Mouse (Mus musculus): ENCODE results near the gene Popdc3.
"Not testable (repeated sequence)": the region's sequence is repeated elsewhere in the genome, so short reads cannot be mapped to it uniquely, and the experiment has no call there.

Popdc3 gene

DNA sequence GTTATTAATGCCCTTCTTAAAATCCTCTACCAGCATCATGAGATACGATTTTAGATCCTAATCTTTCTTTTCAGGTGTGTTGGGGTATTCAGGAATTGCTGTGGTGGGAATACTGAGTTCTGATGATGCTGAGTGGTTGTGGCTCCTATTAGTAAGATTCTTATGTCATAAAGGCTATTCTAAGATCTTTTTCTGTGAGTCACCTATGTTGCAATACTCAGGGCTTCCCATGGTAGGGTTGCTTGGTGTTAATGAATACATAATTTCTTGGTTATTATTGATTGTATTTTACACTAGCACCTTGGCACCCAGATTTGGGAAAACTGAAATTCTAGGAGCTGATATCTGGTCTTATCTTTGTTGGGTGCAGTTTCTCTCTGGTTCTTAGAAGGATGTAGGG, 26.7 kb downstream of the Popdc3 start:
- DNase-seq (ENCODE audit: low spot score) = no peak

DNA sequence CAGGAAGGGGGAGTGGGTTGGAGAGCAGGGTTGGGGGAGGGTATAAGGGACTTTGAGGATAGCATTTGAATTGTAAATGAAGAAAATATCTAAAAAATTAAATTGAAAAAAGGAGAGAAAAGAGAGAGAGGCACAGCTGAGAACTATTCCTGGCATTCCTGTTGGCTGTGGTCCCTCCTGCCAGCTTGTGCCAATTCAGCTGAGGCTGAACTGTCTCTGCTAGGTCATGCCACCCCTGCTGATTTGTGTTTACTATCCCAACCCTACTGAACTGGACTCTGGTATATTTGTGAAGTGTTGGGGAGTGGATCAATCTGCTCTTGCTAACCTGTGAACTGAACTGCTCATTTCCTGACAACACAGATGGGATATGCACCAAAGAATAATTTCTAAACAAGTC, 32.3 kb downstream of the Popdc3 start:
- DNase-seq (ENCODE audit: low spot score) = no peak

DNA sequence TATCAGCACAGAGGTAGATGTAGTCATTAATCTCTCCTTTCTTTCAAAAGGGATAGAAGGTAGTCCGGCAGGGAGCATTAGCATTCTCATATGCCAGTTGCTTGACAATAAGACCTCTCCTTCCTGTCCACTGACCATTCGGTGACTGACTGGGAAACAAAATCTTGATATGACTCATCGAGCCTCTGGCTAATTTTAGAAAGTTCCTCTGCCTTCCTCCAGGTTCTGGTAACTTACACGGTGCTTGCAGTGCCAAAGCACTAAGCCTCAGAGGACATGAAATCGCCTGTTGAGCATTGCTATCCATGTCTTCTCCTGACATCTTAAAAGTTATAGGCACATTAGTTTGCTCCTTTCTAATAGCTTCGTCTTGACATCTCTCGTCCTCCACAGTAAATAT, 38.8 kb downstream of the Popdc3 start:
- no peak for DNase-seq (ENCODE audit: low spot score)

DNA sequence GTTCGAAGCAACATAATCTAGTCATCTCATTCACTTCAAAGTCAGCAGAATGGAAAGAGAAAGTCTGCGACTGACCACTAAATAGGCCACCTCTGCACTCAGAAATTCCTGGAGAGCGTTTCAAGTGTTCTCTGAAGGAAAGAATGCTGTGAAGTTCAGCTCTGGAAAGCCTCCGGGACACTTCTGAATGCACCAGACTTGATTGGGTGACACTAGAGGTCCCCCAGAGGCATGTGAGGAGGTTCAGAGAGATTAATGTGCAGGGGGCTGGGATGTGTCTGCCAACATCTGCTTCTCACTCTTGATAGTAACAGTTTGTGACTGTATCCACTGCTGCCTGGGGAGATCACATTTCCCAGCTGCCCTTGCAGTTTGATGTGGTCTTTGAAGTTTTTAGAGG, 52.1 kb downstream of the Popdc3 start:
- peak; percentile 41 for DNase-seq (ENCODE audit: low spot score)

DNA sequence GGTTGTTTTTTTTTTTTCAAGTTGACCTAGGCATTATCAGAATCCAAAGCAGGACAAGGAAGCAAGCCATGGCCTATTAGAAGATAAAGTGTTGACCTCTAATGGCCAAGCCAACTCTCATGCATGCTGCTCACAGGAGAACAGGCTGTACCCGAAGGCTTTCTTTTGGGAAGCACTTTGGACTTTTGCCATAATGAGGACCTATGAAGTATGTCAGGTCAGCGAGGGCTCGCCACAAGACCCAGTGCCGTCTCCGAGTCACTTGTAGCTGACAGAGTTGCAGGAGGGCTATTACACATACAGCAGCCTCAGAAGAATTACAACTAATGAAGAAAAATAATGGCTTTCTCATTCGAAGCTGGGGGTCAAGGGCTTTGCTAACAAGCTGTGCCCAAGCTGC, 55.5 kb downstream of the Popdc3 start:
- peak; percentile 11 for DNase-seq (ENCODE audit: low spot score)

DNA sequence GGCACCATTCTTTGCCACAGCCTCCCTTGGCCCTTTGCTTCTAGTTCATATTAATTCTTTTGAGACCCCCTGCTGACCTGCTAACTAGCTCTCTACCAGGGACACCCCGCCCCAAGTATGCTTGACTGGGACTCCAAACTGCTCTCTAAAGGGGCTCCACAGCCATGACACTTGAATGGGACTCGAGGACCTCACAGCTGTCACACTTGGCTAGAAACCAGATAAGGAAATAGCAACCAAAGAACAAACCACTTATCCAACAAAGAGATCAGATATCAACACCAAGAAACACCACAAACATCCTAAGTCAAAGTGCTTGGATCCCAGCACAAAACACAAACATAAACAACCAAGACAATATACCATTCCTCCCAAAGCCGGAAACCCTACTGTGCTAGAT, 58.4 kb downstream of the Popdc3 start:
- DNase-seq (ENCODE audit: low spot score) = no peak

DNA sequence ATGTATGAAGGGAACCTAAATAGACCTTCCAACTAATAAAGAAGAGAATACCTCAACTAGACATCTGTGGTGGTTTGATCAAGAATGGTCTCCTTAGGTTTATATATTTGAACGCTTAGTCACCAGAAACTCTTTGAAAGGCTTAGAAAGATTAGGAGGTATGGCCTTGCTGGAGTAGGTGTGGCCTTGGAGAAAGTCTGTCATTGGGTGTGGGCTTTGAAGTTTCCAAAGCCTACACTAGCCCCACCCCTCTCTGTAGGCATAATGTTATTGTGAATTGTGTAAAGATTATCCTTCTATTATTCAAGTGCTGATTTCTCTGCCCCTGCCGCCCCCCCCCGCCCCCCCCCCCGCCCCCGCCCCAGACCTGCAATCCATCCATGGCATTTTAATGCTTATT, 59.6 kb downstream of the Popdc3 start:
- DNase-seq (ENCODE audit: low spot score) = no peak

DNA sequence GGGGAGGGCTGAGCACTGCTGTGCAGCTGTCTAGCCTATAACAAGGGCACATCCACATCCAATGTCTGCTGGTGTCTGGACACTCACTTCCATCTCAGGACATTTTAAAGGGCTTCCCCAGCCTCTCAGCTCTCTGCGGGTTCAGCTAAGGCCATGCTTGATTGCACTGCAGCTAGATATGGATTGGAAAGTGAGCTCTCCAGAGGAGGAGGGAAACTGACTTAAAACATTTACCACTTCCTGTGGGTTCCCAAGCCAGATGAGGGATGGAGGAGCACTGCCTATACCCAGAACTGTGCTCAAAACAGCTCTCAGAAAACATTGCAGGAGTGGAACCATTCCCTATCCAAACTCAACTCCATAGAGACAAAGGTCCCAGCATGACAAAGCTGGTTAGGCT, 82.6 kb downstream of the Popdc3 start:
- DNase-seq (ENCODE audit: low spot score) = no peak

DNA sequence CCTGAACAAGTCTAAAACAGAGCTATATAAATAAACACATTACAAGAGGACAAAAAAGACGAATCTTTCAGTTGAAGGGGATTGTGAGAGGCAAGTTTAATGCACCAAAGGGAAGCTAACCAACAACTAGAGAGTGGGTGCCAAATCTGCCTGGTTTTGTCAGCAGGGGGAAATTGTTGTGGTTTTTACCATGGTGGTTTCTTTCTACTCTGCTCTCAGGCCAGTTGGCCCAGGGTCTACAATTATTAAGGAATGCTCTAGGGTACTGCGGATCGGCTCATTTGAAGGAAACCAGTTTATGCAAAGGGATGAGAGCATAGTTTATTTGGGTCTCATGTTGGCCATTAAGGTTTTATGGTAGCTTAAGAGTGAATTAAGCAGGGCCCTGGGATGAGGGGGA, 84.2 kb downstream of the Popdc3 start:
- no peak for DNase-seq (ENCODE audit: low spot score)

DNA sequence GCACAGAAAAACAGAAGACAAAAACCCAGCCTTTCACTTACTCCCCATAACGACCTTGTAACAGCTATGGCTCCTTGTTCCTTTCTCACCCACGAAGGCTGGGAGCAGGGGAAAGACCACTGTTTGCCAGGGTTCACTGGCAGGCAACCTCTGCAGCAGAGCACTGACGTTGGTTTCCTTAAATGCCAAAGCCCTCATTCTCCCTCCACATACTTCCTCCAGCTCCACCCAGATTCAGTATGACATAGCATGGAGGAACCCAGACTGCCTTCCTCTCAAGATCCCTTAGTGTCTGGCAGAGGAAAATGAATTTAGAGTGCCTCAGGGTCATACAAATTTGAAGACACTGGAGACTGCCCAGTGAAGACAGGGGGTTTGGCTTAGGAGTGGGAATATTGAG, 98.6 kb downstream of the Popdc3 start:
- no peak for DNase-seq (ENCODE audit: low spot score)

DNA sequence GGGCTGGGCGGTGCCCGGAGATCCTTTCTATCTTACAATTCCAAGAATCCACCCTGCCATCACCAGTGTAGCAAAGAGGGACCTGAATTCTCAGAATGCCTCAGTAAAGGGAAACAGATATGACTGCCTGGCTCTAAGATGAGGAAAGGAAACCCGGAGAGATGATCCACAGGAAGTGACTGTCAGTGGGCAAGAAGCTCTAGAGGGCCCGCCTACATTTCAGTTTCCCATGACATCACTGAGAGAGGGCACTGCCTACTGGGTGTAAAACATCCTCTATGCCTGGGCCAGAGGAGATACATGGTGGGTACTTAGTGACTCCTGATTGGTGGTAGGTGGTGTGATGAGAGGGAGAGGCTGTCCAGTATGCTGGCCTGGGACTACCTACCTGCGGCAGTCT, 99.1 kb downstream of the Popdc3 start:
- no peak for DNase-seq (ENCODE audit: low spot score)

DNA sequence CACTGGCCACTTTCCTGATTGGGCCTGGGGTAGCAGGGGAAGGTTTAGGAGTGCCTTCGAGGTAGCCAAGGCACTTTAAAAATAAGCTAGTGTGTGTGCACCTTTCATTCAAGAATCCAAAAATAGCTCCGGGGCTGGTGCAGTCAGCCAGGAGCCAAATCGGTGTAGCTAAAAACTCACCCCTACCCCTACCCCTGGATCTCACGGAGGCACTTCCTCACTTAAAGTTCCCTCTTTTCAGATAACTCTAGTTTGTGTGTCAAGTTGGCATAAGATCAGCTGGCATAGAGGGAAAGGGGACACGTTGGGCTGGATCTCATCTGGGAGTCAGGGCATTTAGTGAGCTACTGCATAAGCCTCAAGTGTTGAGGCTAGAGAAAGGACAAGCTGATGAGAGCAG, 107.8 kb downstream of the Popdc3 start:
- no peak for DNase-seq (ENCODE audit: low spot score)

DNA sequence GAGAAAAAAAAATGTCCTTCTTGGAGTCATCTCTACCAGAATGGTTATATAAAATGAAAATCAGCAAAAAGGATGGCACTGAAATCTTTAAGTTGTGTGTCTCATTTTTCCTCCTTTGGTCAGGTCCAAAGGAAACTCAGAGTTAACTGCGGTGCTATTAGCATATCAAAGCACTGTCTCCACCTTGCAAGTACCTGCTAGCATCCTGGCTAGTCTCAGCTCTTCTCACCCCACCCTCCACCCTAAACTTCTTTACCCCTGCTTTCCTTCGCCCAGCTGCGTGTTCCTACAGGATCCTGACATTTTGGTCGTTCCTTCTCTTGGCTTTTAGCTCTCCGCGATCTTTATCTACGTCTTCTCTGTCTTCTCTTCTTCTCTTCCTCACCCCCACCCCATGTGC, 110.5 kb downstream of the Popdc3 start:
- DNase-seq (ENCODE audit: low spot score) = no peak

DNA sequence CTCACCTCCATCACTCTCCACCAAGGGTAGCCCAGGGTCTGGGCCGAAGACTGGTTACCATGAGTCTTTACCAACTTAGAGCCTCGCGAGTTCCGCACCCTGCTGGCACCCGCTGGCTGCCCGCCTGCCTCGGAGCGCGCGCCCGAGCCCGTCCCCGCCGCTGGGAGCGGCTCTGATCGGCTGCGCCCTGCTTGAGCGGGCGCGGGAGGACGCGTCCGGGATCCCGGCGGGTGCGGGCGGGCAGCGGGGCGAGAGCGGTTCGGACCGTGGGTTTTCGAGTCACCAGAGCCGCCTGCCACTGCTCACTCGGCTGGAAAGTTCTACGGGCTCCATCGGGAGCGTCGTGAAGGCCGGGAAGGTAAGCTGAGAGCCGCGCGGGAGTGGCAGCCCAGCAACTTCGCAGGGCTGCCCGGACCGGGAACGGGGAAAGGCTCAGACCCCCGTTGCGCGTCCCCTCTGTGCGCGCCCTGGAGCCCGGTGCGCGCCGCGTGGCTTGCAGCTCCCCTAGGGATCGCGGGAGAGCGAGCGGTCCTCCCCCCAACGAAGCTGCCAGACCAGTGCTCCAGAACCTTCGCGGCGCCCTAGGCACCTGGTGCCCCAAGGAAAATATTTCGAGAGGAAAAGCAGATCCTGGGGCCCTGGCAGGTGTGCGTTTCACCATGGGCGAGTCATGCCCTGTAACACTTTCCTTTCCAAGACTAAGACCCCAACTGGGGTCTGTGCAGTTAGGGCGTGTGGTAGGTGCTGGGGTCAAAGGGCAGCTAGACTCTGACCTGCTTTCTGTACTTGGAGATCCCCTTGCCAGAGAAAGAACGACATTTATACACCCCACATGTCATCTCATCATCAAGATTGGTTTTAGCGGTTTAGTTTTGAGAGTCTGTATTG, 111.6 kb downstream of the Popdc3 start:
- DNase-seq (ENCODE audit: low spot score) = peak; percentile 59

DNA sequence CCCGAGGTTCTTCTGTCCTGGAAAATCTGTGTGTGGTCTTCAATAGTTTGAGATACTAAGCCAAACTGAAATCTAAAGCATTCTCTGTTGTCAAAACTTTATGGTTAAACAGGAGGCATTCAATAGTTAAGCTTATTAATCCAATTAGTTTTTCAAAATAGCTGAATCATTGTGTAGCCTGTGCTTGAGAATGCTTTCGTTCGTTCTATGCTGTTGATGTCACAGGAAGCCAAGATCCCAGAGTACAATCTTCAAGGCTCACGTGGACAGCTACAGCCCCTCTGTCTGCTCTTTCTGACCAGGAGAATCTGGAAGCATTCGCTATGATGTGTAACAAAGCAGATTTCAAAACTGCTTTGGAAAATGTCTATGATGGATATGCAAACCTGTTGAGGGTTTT, 112.7 kb downstream of the Popdc3 start:
- DNase-seq (ENCODE audit: low spot score) = peak; percentile 28

DNA sequence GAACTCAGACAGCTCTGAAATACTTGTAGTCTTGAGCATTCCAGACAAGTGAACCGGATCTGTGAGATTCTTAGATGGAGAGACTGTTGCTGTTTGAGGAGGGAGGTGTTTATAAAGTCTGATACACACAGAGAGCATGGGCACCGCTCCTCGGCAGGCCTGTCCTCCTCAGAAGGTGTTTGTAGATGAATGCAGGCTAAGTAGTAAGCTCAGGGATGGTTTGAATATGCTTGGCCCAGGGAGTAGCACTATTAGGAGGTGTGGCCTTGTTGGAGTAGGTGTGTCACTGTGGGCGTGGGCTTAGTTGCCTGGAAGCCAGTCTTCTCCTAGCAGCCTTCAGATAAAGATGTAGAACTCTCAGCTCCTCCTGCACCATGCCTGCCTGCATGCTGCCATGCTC, 114.3 kb downstream of the Popdc3 start:
- not testable (repeated sequence) for DNase-seq (ENCODE audit: low spot score)

DNA sequence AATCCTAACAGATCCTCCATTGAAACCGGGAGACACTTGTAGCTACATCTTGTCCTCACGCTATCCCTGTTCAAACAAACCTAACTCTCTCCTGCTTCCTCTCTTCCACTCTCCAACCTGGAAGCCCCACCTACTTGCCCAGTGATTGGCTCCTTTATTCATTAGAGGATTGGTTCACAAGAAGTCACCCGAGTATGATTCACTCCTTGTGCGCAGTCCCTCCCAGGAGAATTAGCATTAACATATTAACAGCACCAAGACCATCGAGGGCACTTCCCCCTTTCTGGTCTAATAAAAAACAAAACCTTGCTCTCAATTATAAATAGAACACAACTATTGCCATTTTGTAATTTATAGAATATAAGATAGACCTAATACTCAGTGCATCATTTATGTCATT, 117.2 kb downstream of the Popdc3 start:
- no peak for DNase-seq (ENCODE audit: low spot score)

DNA sequence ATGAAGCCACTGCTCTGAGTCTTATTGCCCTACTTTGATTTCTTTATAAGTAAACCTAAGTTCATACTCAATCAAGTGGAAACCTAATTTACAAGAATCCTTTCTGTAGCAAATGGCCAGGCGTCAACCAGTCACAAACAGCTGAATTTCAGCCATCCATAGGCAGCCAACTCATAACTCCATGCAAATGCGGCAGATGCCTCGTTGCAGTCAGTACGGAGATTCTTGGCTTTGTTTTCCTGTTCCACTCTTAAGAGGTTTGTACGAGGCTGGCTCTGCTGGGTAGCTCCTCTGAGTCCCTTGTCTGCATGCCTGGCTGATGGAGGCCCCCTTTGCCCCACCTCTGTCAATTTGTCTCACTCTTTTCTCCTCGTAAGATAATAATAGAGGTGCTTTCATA, 120.6 kb downstream of the Popdc3 start:
- no peak for DNase-seq (ENCODE audit: low spot score)

DNA sequence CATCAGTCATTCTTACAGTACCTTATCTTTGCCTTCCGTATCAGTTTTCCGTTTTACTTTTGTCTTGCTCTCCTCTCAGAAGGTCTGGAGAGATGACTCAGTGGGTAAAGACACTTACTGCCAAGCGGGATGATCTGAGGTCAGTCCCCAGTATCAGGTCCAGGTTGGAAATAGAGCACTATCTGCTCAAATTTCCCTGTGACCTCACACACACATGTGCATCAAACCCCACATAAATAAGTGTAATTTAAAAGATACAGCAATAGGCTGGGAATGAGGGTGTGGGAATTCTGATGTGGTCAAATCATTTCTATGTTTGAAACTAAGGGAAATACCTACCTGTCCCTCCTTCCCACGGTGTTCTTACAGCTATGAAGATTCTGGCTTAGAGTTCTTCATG, 121.6 kb downstream of the Popdc3 start:
- no peak for DNase-seq (ENCODE audit: low spot score)

DNA sequence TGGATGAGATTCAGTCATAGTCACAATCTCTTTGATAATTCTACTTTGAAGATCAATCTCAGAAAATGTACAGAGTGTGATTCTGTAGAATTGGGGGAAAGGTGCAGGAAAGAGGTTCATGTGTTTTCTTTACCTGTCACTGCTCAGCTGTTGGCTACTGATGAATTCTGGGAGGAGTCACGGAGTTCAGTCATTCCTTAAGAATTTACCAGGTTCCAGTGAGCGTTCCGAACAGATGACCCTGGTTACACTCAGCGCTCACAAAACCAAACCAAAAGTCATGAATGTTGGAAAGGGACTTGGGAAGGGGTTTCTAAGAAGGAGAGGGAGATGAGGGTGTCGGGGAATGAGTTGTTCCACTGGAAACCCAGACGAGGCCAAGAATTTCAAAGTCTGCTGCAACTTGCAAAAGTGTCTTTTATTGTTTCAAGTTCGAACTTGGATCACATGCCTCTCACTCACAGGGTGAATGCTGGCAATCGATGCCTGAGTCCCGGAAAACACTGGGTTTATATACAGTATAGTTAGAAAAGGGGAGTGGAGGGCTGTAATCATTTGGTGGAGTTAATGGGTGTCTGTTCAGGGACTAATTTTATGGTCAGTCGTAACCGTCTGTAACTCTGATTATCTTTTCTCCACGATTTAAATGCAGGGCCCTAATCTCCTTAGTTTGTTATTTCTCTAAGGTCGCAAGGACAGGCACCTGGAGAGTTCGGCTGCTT, 125.6 kb downstream of the Popdc3 start:
- DNase-seq (ENCODE audit: low spot score) = no peak

DNA sequence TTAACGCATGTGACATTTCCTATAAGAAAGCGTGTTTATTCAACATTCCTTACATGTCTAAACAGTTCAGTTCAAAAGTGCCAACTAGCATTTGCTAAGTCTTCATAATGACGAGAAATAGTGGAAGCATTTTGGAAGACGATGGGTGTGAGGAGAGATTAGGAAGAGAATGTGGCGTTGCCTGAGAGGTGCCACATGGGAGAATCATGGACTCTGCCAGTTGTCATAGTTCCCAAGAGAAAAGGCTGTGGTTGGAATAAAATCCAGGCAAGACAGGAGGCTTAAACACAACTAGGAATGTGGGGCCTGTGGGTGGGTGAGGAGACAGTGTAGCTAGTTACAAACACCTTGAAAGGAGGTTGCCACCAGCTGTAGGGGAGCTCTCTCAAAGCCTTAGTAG, 127.3 kb downstream of the Popdc3 start:
- no peak for DNase-seq (ENCODE audit: low spot score)

DNA sequence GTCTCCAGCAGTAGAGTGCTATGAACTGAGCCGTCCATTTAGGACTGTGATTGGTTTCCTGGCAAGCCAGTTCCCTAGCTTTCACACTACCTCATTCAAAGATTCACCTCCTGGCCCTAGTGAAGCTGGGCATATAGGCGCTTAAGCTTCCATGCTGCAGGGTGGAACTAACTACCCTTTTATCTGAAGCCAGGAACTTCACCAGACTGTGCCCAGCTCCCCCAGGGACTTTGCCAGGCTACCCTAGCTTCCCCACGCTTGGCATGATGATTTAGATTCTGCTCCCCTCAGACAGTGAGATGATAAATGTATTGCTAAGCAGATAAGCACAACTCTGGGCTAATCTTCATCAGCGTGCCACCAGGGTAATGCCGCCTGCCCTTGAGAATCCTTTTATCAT, 133.2 kb downstream of the Popdc3 start:
- DNase-seq (ENCODE audit: low spot score) = no peak

DNA sequence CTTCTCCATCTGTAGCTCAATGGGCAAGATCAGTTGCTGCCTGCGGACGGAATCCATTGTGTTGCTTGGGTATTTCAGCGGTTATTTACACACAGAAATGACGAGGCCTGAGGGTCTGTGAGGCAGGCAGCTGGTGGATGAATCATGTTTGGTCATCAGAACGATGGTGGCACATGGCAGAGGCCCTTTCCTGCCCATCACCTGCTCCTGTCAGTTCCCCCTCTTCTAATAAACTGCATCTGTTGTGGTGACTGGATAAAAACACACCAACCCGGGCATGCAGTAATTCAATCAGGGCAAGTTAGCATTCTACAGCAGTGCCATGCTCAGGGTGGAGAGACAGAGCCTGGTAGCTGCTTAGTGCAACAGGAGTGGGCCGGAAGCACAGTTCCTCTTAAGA, 133.7 kb downstream of the Popdc3 start:
- DNase-seq (ENCODE audit: low spot score) = no peak

DNA sequence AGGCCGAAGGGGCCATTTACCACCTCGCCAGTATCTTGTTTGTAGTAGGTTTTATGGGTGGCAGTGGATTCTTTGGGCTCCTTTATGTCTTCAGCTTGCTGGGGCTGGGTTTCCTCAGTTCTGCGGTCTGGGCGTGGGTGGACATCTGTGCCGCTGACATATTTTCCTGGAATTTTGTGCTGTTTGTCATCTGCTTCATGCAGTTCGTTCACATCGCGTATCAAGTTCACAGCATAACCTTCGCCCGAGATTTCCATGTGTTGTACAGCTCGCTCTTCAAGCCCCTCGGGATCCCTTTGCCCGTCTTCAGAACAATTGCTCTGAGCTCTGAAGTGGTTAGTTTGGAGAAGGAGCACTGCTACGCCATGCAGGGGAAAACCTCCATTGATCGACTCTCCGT, 137.0 kb downstream of the Popdc3 start:
- no peak for DNase-seq (ENCODE audit: low spot score)

Measured in retina, embryonic 14.5 days (tissue).